Mouse (Mus musculus): Measurements from ENCODE around the gene Tssc4.

- TF ChIP-seq GATA1 (IDR thresholded peaks at IDR 0.05; ENCODE audit: borderline replicate concordance, low read length) (no peak), FLI1 (IDR thresholded peaks at IDR 0.05; ENCODE audit: low read length) (no peak)
Observed at GRCm38 (mm10) chr7:143112395-143112794, 43.3 kb downstream of the Tssc4 start.

Measured in megakaryocyte, embryonic 14.5 days (primary cell).